Mouse (Mus musculus) adrenal gland, adult 8-10 months (tissue): ENCODE data around the gene Snx25. TPM values are rescaled to one million over a fixed set of nuclear protein-coding genes. Genes with fewer than 3 reads are reported as not detected.
A peak's percentile ranks its signal among the peaks of the same experiment; 100 is the strongest.

Experiments used
- DNase-seq: peaks from one replicate; pipeline ENCODE4 v3.0.0; 2022
- total RNA-seq, 4 experiments: library from RNA; stranded (reverse); gene quantifications; 2 replicates each; pipeline ENCODE4 v1.2.4; 2022

Snx25 gene
- total RNA-seq, 4 experiments from 2014 or later, result 15.1 to 24.6 (median 19.1) TPM

- DNase-seq, result no peak
Observed at GRCm38 (mm10) chr8:46010306-46010705, 141.7 kb downstream of the Snx25 start.

DNA sequence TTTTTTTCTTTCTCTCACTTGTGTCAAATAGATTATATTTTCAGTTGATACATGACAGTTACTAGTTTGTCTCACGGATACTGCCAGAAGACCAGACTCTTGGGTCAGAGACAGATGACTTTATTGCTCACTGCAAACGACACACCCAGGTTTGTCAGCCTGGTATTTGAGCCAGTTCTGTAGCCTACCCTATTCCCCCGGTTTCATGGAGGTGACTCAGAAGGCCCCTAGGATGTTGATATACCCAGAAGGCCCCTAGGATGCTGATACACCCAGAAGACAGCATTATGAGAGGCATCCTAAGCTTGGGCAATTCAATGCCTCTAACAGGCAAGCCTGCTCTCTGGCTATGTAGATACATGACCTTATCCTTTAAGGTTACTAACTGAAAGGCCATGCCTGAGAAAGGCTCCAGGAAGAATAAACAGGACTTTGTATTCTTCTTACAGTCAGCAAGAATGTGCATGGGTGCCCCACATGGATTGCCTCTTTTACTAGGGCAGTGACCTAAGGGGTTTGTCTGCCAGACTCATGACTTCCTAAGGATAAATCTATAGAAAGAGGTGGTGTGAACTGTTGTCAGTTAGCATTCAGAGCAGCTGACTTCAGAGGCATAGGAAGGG is 144.8 kb downstream of the Snx25 start:
- DNase-seq, result no peak

DNA sequence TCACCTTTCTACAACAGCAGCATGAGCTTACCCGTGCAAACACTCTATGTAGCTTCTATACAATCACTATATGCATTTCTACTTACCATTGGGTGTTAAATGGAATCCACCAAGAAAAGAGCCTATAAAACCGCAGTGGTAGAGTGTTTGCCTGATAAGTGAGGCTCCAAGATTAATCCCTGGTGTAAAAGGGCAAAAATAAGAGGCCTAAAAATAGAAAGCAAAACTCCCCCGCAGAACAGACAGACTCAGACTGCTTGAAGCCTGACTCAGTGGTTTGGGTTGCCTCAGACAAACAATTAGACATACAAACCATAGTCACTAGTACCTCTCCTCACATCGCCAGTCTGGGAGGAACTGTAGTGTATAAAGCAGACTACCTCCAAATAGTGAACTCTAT is 146.4 kb downstream of the Snx25 start, which contains the start of gene Ankrd37:
Ankrd37 (minus strand) TSS at position 112 of the 400 bp plus-strand sequence.
- DNase-seq, result no peak

GRCm38 (mm10) chr8:45999784-46000705 is 151.9 kb downstream of the Snx25 start:
- DNase-seq, result peak; percentile 98

- DNase-seq, result peak; percentile 10
Observed at GRCm38 (mm10) chr8:45999138-45999783, 152.7 kb downstream of the Snx25 start, which contains the start of gene Lrp2bp. Gene Lrp2bp, plus strand, starts transcription at chr8:45999303.

- DNase-seq, result no peak
Observed at GRCm38 (mm10) chr8:45998228-45998627, 153.7 kb downstream of the Snx25 start.

GRCm38 (mm10) chr8:45995576-45995975 is 156.4 kb downstream of the Snx25 start:
- DNase-seq, result no peak

DNA sequence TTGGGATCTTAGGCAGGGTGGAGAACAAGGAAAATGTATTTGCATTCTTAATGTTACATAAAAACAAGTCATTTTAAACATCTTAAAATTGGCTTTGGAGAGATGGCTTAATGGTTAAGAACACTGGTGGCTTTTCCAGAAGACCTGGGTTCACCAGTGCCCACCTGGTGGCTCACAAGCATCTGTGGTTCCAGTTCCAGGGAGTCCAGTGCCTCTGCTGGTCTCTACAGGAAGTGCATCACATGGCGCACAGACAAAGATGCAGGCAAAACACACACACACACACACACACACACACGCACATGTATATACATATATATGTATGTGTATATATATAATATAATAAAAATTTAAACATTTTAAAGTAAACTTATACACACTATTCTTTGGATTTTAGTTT is 157.8 kb downstream of the Snx25 start:
- DNase-seq, result no peak

DNA sequence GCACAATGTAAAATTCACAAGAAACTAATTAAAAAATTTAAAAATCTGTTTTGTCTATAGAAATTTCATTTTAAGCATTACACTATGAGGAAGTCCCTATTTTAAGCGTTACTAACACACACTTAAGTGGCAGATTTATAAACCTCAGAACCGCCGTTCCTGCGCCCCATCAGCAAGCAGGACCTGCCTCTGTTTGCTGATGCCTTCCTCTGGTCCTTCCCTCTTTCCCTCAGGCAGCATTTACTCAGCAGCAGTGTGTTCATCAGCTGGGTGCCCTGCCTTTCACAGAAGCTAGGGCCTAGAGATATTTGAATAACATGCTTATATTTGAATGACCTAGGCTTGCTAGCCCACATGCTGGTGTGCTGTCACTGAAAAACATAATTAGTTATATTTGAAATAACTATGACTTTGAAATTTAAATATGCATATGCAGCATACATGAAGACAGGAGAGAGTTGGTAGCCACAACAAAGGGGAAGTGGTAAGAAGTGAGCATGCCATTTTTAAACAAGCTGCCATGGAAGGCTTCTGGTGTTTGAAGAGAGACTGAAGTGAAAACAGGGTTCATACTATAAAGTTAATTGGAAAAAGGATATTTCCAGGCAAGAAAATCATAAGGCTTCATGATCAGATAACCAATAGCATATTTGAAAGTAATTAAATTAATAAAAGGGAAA is 161.2 kb downstream of the Snx25 start:
- DNase-seq, result no peak

- no peak for DNase-seq
Observed at GRCm38 (mm10) chr8:45988189-45988588, 163.8 kb downstream of the Snx25 start.

DNA sequence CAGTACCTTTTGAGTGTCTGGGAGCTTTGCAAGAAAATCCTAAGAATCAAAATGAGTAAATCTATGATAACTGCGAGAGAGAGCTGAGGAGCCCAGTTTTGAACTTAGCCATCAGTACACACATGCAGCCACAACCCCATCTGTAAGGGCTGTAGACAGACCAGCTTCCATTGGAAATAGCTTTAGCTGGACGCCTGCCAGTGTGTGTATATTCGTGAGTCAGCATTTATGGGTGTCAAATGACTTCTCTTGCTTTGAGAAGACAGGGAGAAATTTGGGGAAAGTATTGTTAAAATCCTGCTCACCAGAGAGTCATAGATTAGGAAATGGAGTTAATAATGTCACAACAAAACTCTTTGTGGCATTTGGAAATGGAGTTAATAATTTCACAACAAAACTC is 165.3 kb downstream of the Snx25 start:
- DNase-seq, result no peak

Other genes starting within 250 kb of the Snx25 start
- not detected for gene Ccdc110, start 217.5 kb downstream of the Snx25 start, total RNA-seq
- 1 to 10 TPM; 2.0 to 4.5 (median 3.5) TPM for gene 1700029J07Rik, start 176.9 kb downstream of the Snx25 start, total RNA-seq
- 10 to 100 TPM; 58.7 to 68.6 (median 63.6) TPM for gene Ufsp2, start 176.6 kb downstream of the Snx25 start, total RNA-seq
- gene Lrp2bp, start 152.9 kb downstream of the Snx25 start, total RNA-seq, result under 1 TPM; 0.16 to 0.34 (median 0.27) TPM
- 1 to 10 TPM in 2 of 4 experiments, under 1 TPM in 1, not detected in 1; 0.89 to 2.2 (median 1.1) TPM for gene Ankrd37, start 146.5 kb downstream of the Snx25 start, total RNA-seq
- 10 to 100 TPM; 24.3 to 28.4 (median 24.9) TPM for gene Cfap97, start 388 bp downstream of the Snx25 start, total RNA-seq
- gene Slc25a4, start 59.1 kb upstream of the Snx25 start, total RNA-seq, result 100 to 1,000 TPM; 161 to 210 (median 183) TPM
- gene Helt, start 142.5 kb upstream of the Snx25 start, total RNA-seq, result under 1 TPM in 1 of 4 experiments, not detected in 3; 0.49 TPM